Mouse (Mus musculus): ENCODE data around the gene Auts2.

DNA sequence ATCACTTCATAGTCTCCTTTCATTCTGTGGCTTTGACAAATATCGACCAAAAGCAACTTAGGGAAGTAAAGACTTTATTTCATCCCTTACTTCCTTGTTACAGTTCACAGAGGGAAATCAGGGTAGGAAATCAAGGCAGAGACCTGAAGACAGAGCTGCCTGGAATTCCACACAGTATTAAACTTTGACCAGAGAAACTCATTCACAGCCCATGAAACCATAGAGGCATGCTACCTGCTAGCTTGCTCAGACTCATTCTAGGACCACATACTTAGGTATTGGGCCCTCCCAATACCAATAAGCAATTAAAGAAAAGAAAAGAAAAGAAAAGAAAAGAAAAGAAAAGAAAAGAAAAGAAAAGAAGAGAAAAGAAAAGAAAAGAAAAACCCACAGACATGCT, 38.3 kb downstream of the Auts2 start:
- TF ChIP-seq CTCF (IDR thresholded peaks at IDR 0.05; ENCODE audit: low read depth, low read length) (no peak), POLR2A (IDR thresholded peaks at IDR 0.05; ENCODE audit: borderline replicate concordance, low read depth, low read length) (no peak)

Measured in bone marrow macrophage, adult 2 months (primary cell).